Mouse (Mus musculus) cerebellum, postnatal 14 days (tissue): ENCODE measurements around the gene Fbxo47.

ENCODE experiments used
- DNase-seq, 2 experiments: peaks; one replicate each; pipeline ENCODE4 v3.0.0; 2021; ENCODE audit warnings: mixed read lengths in 2 of 2

Fbxo47 gene

GRCm38 (mm10) chr11:97810970-97811369, 73.0 kb downstream of the Fbxo47 start:
- no peak for DNase-seq

- peak; percentile 35 to 57 for DNase-seq
Measured at GRCm38 (mm10) chr11:97810356-97810755, 73.6 kb downstream of the Fbxo47 start.

GRCm38 (mm10) chr11:97809235-97810121, 74.5 kb downstream of the Fbxo47 start:
- DNase-seq = peak in 1 of 2 experiments; percentile 33

- peak; percentile 72 to 74 for DNase-seq
Measured at GRCm38 (mm10) chr11:97808621-97809234, 75.2 kb downstream of the Fbxo47 start.

GRCm38 (mm10) chr11:97808093-97808492, 75.9 kb downstream of the Fbxo47 start:
- DNase-seq = peak in 1 of 2 experiments; percentile 43

GRCm38 (mm10) chr11:97807626-97808025, 76.3 kb downstream of the Fbxo47 start:
- DNase-seq = peak; percentile 51 to 70

GRCm38 (mm10) chr11:97806613-97806964, 77.4 kb downstream of the Fbxo47 start:
- no peak for DNase-seq

- DNase-seq = peak; percentile 54 to 56
Measured at GRCm38 (mm10) chr11:97805662-97806612, 78.0 kb downstream of the Fbxo47 start.

- peak; percentile 72 to 75 for DNase-seq
Measured at GRCm38 (mm10) chr11:97804841-97805661, 78.9 kb downstream of the Fbxo47 start.

GRCm38 (mm10) chr11:97803847-97804246, 80.1 kb downstream of the Fbxo47 start:
- no peak for DNase-seq
